Mouse (Mus musculus): ENCODE results near the gene Brca2.
"Not testable (repeated sequence)": the region's sequence is repeated elsewhere in the genome, so short reads cannot be mapped to it uniquely, and the experiment has no call there.

Brca2 gene

GRCm38 (mm10) chr5:150521937-150522866 lies at the start of gene Brca2:
Gene Brca2, plus strand, starts transcription at chr5:150522630.
- peak; percentile 96 to 97 for DNase-seq

- no peak for DNase-seq
Observed at GRCm38 (mm10) chr5:150477364-150477763, 45.1 kb upstream of the Brca2 start.

- no peak for DNase-seq
Observed at GRCm38 (mm10) chr5:150478612-150479011, 43.8 kb upstream of the Brca2 start.

GRCm38 (mm10) chr5:150485198-150485597 lies 37.2 kb upstream of the Brca2 start:
- no peak for DNase-seq

- DNase-seq = no peak
Observed at GRCm38 (mm10) chr5:150490285-150490684, 32.1 kb upstream of the Brca2 start.

GRCm38 (mm10) chr5:150490821-150491220 lies 31.6 kb upstream of the Brca2 start:
- DNase-seq = no peak

GRCm38 (mm10) chr5:150491573-150492173 lies 30.8 kb upstream of the Brca2 start:
- DNase-seq = not testable (repeated sequence)

GRCm38 (mm10) chr5:150495792-150496191 lies 26.6 kb upstream of the Brca2 start:
- DNase-seq = peak; percentile 33 to 55

- DNase-seq = no peak
Observed at GRCm38 (mm10) chr5:150510451-150511225, 11.8 kb upstream of the Brca2 start.

GRCm38 (mm10) chr5:150513264-150513663 lies 9.2 kb upstream of the Brca2 start:
- no peak for DNase-seq

GRCm38 (mm10) chr5:150514027-150514426 lies 8.4 kb upstream of the Brca2 start:
- DNase-seq = no peak

GRCm38 (mm10) chr5:150518064-150518463 lies 4.4 kb upstream of the Brca2 start, which contains the start of gene Zar1l:
Gene Zar1l, minus strand, starts transcription at chr5:150518164.
- DNase-seq = no peak

- no peak for DNase-seq
Observed at GRCm38 (mm10) chr5:150519551-150519950, 2.9 kb upstream of the Brca2 start.

- no peak for DNase-seq
Observed at GRCm38 (mm10) chr5:150522867-150523234, 421 bp downstream of the Brca2 start.

GRCm38 (mm10) chr5:150525239-150525638 lies 2.8 kb downstream of the Brca2 start:
- DNase-seq = no peak

GRCm38 (mm10) chr5:150541302-150541701 lies 18.9 kb downstream of the Brca2 start:
- DNase-seq = no peak

- DNase-seq = no peak
Observed at GRCm38 (mm10) chr5:150543184-150543583, 20.8 kb downstream of the Brca2 start.

- DNase-seq = no peak
Observed at GRCm38 (mm10) chr5:150551637-150552036, 29.2 kb downstream of the Brca2 start.

- DNase-seq = no peak
Observed at GRCm38 (mm10) chr5:150559519-150560103, 37.2 kb downstream of the Brca2 start.

- DNase-seq = no peak
Observed at GRCm38 (mm10) chr5:150560851-150561250, 38.4 kb downstream of the Brca2 start.

GRCm38 (mm10) chr5:150561376-150561775 lies 38.9 kb downstream of the Brca2 start:
- DNase-seq = no peak

GRCm38 (mm10) chr5:150561783-150562182 lies 39.4 kb downstream of the Brca2 start:
- DNase-seq = no peak

GRCm38 (mm10) chr5:150564426-150564825 lies 42.0 kb downstream of the Brca2 start:
- no peak for DNase-seq
